Mouse (Mus musculus) G1E (cell line): ENCODE results near the gene Ripply2.

Source experiments
- CTCF ChIP-seq: IDR thresholded peaks from 2 replicates; pipeline ENCODE4 v1.5.1; 2012; ENCODE audit warnings: low read depth, low read length, inconsistent platforms, mixed read lengths
- GATA1 ChIP-seq: IDR thresholded peaks from 2 replicates; pipeline ENCODE4 v1.6.1; 2012; ENCODE audit warnings: borderline replicate concordance, low read length, inconsistent platforms, mixed read lengths
- TAL1 ChIP-seq: conservative IDR thresholded peaks from 2 replicates; pipeline ENCODE4 v1.6.1; 2012; ENCODE audit warnings: low read depth, low read length, inconsistent platforms, mixed read lengths

GRCm38 (mm10) chr9:86980942-86981341 is 34.4 kb upstream of the Ripply2 start:
- TF ChIP-seq CTCF (no peak), GATA1 (no peak), TAL1 (no peak)
